Mouse (Mus musculus): Measurements from ENCODE around the gene Srek1. TPM values are rescaled to one million over a fixed set of nuclear protein-coding genes. Genes with fewer than 3 reads are reported as not detected.

Srek1 gene
- polyA plus RNA-seq (2011; ENCODE audit: insufficient read length, low read depth, missing spikeins), result 126 and 128 TPM in 2 replicates

- H3K4me1 ChIP-seq (ENCODE audit: control insufficient read depth, insufficient read depth, low read length), result peaks cover 2% of the 10 kb centered on the region; the same call in 1 of the 2 replicates
- H3K4me3 ChIP-seq (ENCODE audit: insufficient read depth, low read length), result peak within 1 kb of the TSS; percentile 97
- no peak for TF ChIP-seq CTCF (IDR thresholded peaks at IDR 0.05; ENCODE audit: borderline replicate concordance, insufficient read depth, low read length)
- TF ChIP-seq POLR2A (IDR thresholded peaks at IDR 0.05; ENCODE audit: low read depth, low read length), result peak; percentile 90
- H3K27ac ChIP-seq (ENCODE audit: insufficient read depth, low read length), result peak within 1 kb of the TSS; percentile 98
These were observed at the start of gene Srek1 for GRCm38 (mm10) chr13:103774119-103774757. TSS of gene Srek1 (minus strand) at chr13:103774608.

- Histone ChIP-seq H3K4me3 (ENCODE audit: insufficient read depth, low read length) (no peak overlapping the region), H3K27ac (ENCODE audit: insufficient read depth, low read length) (no peak overlapping the region), H3K4me1 (ENCODE audit: control insufficient read depth, insufficient read depth, low read length) (no peaks in the 10 kb centered on the region)
- TF ChIP-seq POLR2A (IDR thresholded peaks at IDR 0.05; ENCODE audit: low read depth, low read length) (no peak), CTCF (IDR thresholded peaks at IDR 0.05; ENCODE audit: borderline replicate concordance, insufficient read depth, low read length) (no peak)
These were observed 47.9 kb upstream of the Srek1 start for GRCm38 (mm10) chr13:103822270-103822669.

- H3K27ac ChIP-seq (ENCODE audit: insufficient read depth, low read length), result no peak overlapping the region
- no peaks in the 10 kb centered on the region for H3K4me1 ChIP-seq (ENCODE audit: control insufficient read depth, insufficient read depth, low read length)
- TF ChIP-seq POLR2A (IDR thresholded peaks at IDR 0.05; ENCODE audit: low read depth, low read length) (no peak), CTCF (IDR thresholded peaks at IDR 0.05; ENCODE audit: borderline replicate concordance, insufficient read depth, low read length) (no peak)
- H3K4me3 ChIP-seq (ENCODE audit: insufficient read depth, low read length), result no peak overlapping the region
These were observed 45.0 kb upstream of the Srek1 start for GRCm38 (mm10) chr13:103819377-103819776.

- TF ChIP-seq POLR2A (IDR thresholded peaks at IDR 0.05; ENCODE audit: low read depth, low read length) (no peak), CTCF (IDR thresholded peaks at IDR 0.05; ENCODE audit: borderline replicate concordance, insufficient read depth, low read length) (no peak)
- Histone ChIP-seq H3K4me1 (ENCODE audit: control insufficient read depth, insufficient read depth, low read length) (no peaks in the 10 kb centered on the region), H3K27ac (ENCODE audit: insufficient read depth, low read length) (no peak overlapping the region), H3K4me3 (ENCODE audit: insufficient read depth, low read length) (no peak overlapping the region)
These were observed 43.5 kb upstream of the Srek1 start for GRCm38 (mm10) chr13:103817935-103818334.

GRCm38 (mm10) chr13:103807464-103807863, 33.1 kb upstream of the Srek1 start:
- Histone ChIP-seq H3K27ac (ENCODE audit: insufficient read depth, low read length) (no peak overlapping the region), H3K4me3 (ENCODE audit: insufficient read depth, low read length) (no peak overlapping the region), H3K4me1 (ENCODE audit: control insufficient read depth, insufficient read depth, low read length) (no peaks in the 10 kb centered on the region)
- TF ChIP-seq POLR2A (IDR thresholded peaks at IDR 0.05; ENCODE audit: low read depth, low read length), result no peak
- no peak for TF ChIP-seq CTCF (IDR thresholded peaks at IDR 0.05; ENCODE audit: borderline replicate concordance, insufficient read depth, low read length)

- H3K4me3 ChIP-seq (ENCODE audit: insufficient read depth, low read length), result no peak overlapping the region
- H3K27ac ChIP-seq (ENCODE audit: insufficient read depth, low read length), result no peak overlapping the region
- no peaks in the 10 kb centered on the region for H3K4me1 ChIP-seq (ENCODE audit: control insufficient read depth, insufficient read depth, low read length)
- TF ChIP-seq POLR2A (IDR thresholded peaks at IDR 0.05; ENCODE audit: low read depth, low read length), result no peak
- TF ChIP-seq CTCF (IDR thresholded peaks at IDR 0.05; ENCODE audit: borderline replicate concordance, insufficient read depth, low read length), result no peak
These were observed 31.9 kb upstream of the Srek1 start for GRCm38 (mm10) chr13:103806210-103806851.

GRCm38 (mm10) chr13:103803721-103804120, 29.3 kb upstream of the Srek1 start:
- Histone ChIP-seq H3K27ac (ENCODE audit: insufficient read depth, low read length) (no peak overlapping the region), H3K4me3 (ENCODE audit: insufficient read depth, low read length) (no peak overlapping the region), H3K4me1 (ENCODE audit: control insufficient read depth, insufficient read depth, low read length) (no peaks in the 10 kb centered on the region)
- TF ChIP-seq CTCF (IDR thresholded peaks at IDR 0.05; ENCODE audit: borderline replicate concordance, insufficient read depth, low read length) (no peak), POLR2A (IDR thresholded peaks at IDR 0.05; ENCODE audit: low read depth, low read length) (no peak)

GRCm38 (mm10) chr13:103801021-103801420, 26.6 kb upstream of the Srek1 start:
- TF ChIP-seq POLR2A (IDR thresholded peaks at IDR 0.05; ENCODE audit: low read depth, low read length) (no peak), CTCF (IDR thresholded peaks at IDR 0.05; ENCODE audit: borderline replicate concordance, insufficient read depth, low read length) (no peak)
- Histone ChIP-seq H3K27ac (ENCODE audit: insufficient read depth, low read length) (no peak overlapping the region), H3K4me1 (ENCODE audit: control insufficient read depth, insufficient read depth, low read length) (no peaks in the 10 kb centered on the region), H3K4me3 (ENCODE audit: insufficient read depth, low read length) (no peak overlapping the region)

GRCm38 (mm10) chr13:103794688-103795543, 20.5 kb upstream of the Srek1 start:
- Histone ChIP-seq H3K4me3 (ENCODE audit: insufficient read depth, low read length) (no peak overlapping the region), H3K27ac (ENCODE audit: insufficient read depth, low read length) (no peak overlapping the region), H3K4me1 (ENCODE audit: control insufficient read depth, insufficient read depth, low read length) (no peaks in the 10 kb centered on the region)
- no peak for TF ChIP-seq POLR2A (IDR thresholded peaks at IDR 0.05; ENCODE audit: low read depth, low read length)
- no peak for TF ChIP-seq CTCF (IDR thresholded peaks at IDR 0.05; ENCODE audit: borderline replicate concordance, insufficient read depth, low read length)

Measured in embryonic fibroblast, embryonic 13.5 days (primary cell).